Mouse (Mus musculus): ENCODE measurements around the gene Kndc1. TPM values are rescaled to one million over a fixed set of nuclear protein-coding genes. Genes with fewer than 3 reads are reported as not detected.

The Kndc1 gene
- polyA plus RNA-seq, 1 experiment = 5.4 TPM

- Histone ChIP-seq H3K4me1 (ENCODE audit: control insufficient read depth, insufficient read depth, low read length) (no peaks in the 10 kb centered on the region), H3K9me3 (replicated peaks; ENCODE audit: control insufficient read depth, insufficient read depth, low read length, poor library complexity, severe bottlenecking) (no peaks in the 10 kb centered on the region), H3K9ac (ENCODE audit: low read depth, poor library complexity, severe bottlenecking) (no peak overlapping the region), H3K27ac (ENCODE audit: insufficient read depth, low read length) (no peak overlapping the region), H3K4me3 (ENCODE audit: low read depth, low read length) (no peak overlapping the region), H3K27me3 (ENCODE audit: control insufficient read depth, insufficient read depth, low read length, poor library complexity, severe bottlenecking) (no peaks in the 10 kb centered on the region), H3K36me3 (ENCODE audit: control insufficient read depth, insufficient read depth, low read length, poor library complexity, severe bottlenecking) (no peaks in the 10 kb centered on the region)
- TF ChIP-seq POLR2A (IDR thresholded peaks at IDR 0.05; ENCODE audit: insufficient read depth, low read length) (no peak), CTCF (IDR thresholded peaks at IDR 0.05; ENCODE audit: low read depth, low read length) (no peak), EP300 (IDR thresholded peaks at IDR 0.05; ENCODE audit: insufficient read depth, low read depth, low read length) (no peak)
These were observed 90.0 kb downstream of the Kndc1 start for GRCm38 (mm10) chr7:139984505-139984904.

GRCm38 (mm10) chr7:139988272-139988671, 93.8 kb downstream of the Kndc1 start:
- Histone ChIP-seq H3K36me3 (ENCODE audit: control insufficient read depth, insufficient read depth, low read length, poor library complexity, severe bottlenecking) (no peaks in the 10 kb centered on the region), H3K4me1 (ENCODE audit: control insufficient read depth, insufficient read depth, low read length) (no peaks in the 10 kb centered on the region), H3K4me3 (ENCODE audit: low read depth, low read length) (no peak overlapping the region), H3K27ac (ENCODE audit: insufficient read depth, low read length) (no peak overlapping the region), H3K27me3 (ENCODE audit: control insufficient read depth, insufficient read depth, low read length, poor library complexity, severe bottlenecking) (no peaks in the 10 kb centered on the region), H3K9me3 (replicated peaks; ENCODE audit: control insufficient read depth, insufficient read depth, low read length, poor library complexity, severe bottlenecking) (no peaks in the 10 kb centered on the region), H3K9ac (ENCODE audit: low read depth, poor library complexity, severe bottlenecking) (no peak overlapping the region)
- no peak for TF ChIP-seq CTCF (IDR thresholded peaks at IDR 0.05; ENCODE audit: low read depth, low read length)
- TF ChIP-seq EP300 (IDR thresholded peaks at IDR 0.05; ENCODE audit: insufficient read depth, low read depth, low read length) = no peak
- no peak for TF ChIP-seq POLR2A (IDR thresholded peaks at IDR 0.05; ENCODE audit: insufficient read depth, low read length)

- TF ChIP-seq CTCF (IDR thresholded peaks at IDR 0.05; ENCODE audit: low read depth, low read length) (no peak), POLR2A (IDR thresholded peaks at IDR 0.05; ENCODE audit: insufficient read depth, low read length) (no peak), EP300 (IDR thresholded peaks at IDR 0.05; ENCODE audit: insufficient read depth, low read depth, low read length) (no peak)
- Histone ChIP-seq H3K36me3 (ENCODE audit: control insufficient read depth, insufficient read depth, low read length, poor library complexity, severe bottlenecking) (no peaks in the 10 kb centered on the region), H3K9ac (ENCODE audit: low read depth, poor library complexity, severe bottlenecking) (no peak overlapping the region), H3K27ac (ENCODE audit: insufficient read depth, low read length) (no peak overlapping the region), H3K27me3 (ENCODE audit: control insufficient read depth, insufficient read depth, low read length, poor library complexity, severe bottlenecking) (no peaks in the 10 kb centered on the region), H3K9me3 (replicated peaks; ENCODE audit: control insufficient read depth, insufficient read depth, low read length, poor library complexity, severe bottlenecking) (no peaks in the 10 kb centered on the region), H3K4me1 (ENCODE audit: control insufficient read depth, insufficient read depth, low read length) (peaks cover 2% of the 10 kb centered on the region), H3K4me3 (ENCODE audit: low read depth, low read length) (no peak overlapping the region)
These were observed 96.4 kb downstream of the Kndc1 start for GRCm38 (mm10) chr7:139990864-139991394.

Other genes with a start within 250 kb of the Kndc1 start
- gene Cfap46, start 210.9 kb upstream of the Kndc1 start, polyA plus RNA-seq (2011; ENCODE audit: insufficient read depth, insufficient read length, low read depth, missing spikeins) = 0.72 and 1.0 TPM in 2 replicates
- gene Adgra1, start 60.5 kb upstream of the Kndc1 start, polyA plus RNA-seq (2011; ENCODE audit: insufficient read depth, insufficient read length, low read depth, missing spikeins) = not detected in 2 replicates
- 244 and 276 TPM in 2 replicates for gene Utf1, start 49.1 kb downstream of the Kndc1 start, polyA plus RNA-seq (2011; ENCODE audit: insufficient read depth, insufficient read length, low read depth, missing spikeins)
- 3.6 and 3.9 TPM in 2 replicates for gene 6430531B16Rik, start 84.1 kb downstream of the Kndc1 start, polyA plus RNA-seq (2011; ENCODE audit: insufficient read depth, insufficient read length, low read depth, missing spikeins)
- gene Adam8, start 97.9 kb downstream of the Kndc1 start, polyA plus RNA-seq (2011; ENCODE audit: insufficient read depth, insufficient read length, low read depth, missing spikeins) = 9.2 and 10.6 TPM in 2 replicates
- 22.3 and 25.4 TPM in 2 replicates for gene Zfp511, start 141.7 kb downstream of the Kndc1 start, polyA plus RNA-seq (2011; ENCODE audit: insufficient read depth, insufficient read length, low read depth, missing spikeins)
- 36.3 and 38.3 TPM in 2 replicates for gene Tubgcp2, start 142.0 kb downstream of the Kndc1 start, polyA plus RNA-seq (2011; ENCODE audit: insufficient read depth, insufficient read length, low read depth, missing spikeins)
- not detected in 2 replicates for gene Msx3, start 154.4 kb downstream of the Kndc1 start, polyA plus RNA-seq (2011; ENCODE audit: insufficient read depth, insufficient read length, low read depth, missing spikeins)
- gene Caly, start 187.9 kb downstream of the Kndc1 start, polyA plus RNA-seq (2011; ENCODE audit: insufficient read depth, insufficient read length, low read depth, missing spikeins) = 0.84 and 0.91 TPM in 2 replicates
- not detected in 2 replicates for gene Prap1, start 198.7 kb downstream of the Kndc1 start, polyA plus RNA-seq (2011; ENCODE audit: insufficient read depth, insufficient read length, low read depth, missing spikeins)
- gene Fuom, start 207.7 kb downstream of the Kndc1 start, polyA plus RNA-seq (2011; ENCODE audit: insufficient read depth, insufficient read length, low read depth, missing spikeins) = 24.1 and 30.6 TPM in 2 replicates
- 19.6 and 21.4 TPM in 2 replicates for gene Paox, start 221.1 kb downstream of the Kndc1 start, polyA plus RNA-seq (2011; ENCODE audit: insufficient read depth, insufficient read length, low read depth, missing spikeins)
- 107 and 109 TPM in 2 replicates for gene Echs1, start 221.8 kb downstream of the Kndc1 start, polyA plus RNA-seq (2011; ENCODE audit: insufficient read depth, insufficient read length, low read depth, missing spikeins)
- gene Mtg1, start 242.9 kb downstream of the Kndc1 start, polyA plus RNA-seq (2011; ENCODE audit: insufficient read depth, insufficient read length, low read depth, missing spikeins) = 43.2 and 44.0 TPM in 2 replicates

Data from ES-Bruce4 (cell line).